Mouse (Mus musculus): ENCODE results near the gene A830018L16Rik. TPM values are rescaled to one million over a fixed set of nuclear protein-coding genes. Genes with fewer than 3 reads are reported as not detected.

The A830018L16Rik gene
- polyA plus RNA-seq, 1 experiment: 0.14 TPM

- no peak for TF ChIP-seq CTCF (IDR thresholded peaks at IDR 0.05; ENCODE audit: extremely low read depth, insufficient read depth, insufficient read length, insufficient replicate concordance)
- no peak for TF ChIP-seq POLR2A (IDR thresholded peaks at IDR 0.05; ENCODE audit: low read depth, low read length)
- no peaks in the 10 kb centered on the region for H3K4me1 ChIP-seq (ENCODE audit: control insufficient read depth, insufficient read depth, insufficient read length)
- WGBS: 67% methylated on average over 2 of the region's 2 CpGs
- DNase-seq (ENCODE audit: low read depth in 1 of 2, low spot score in 2 of 2): no peak
- H3K27ac ChIP-seq (ENCODE audit: insufficient read depth, low read length): no peak overlapping the region
- H3K4me3 ChIP-seq (ENCODE audit: extremely low read depth, insufficient read depth, insufficient read length): no peak overlapping the region
- H3K36me3 ChIP-seq (ENCODE audit: control insufficient read depth, insufficient read depth, low read length): no peaks in the 10 kb centered on the region
- no peaks in the 10 kb centered on the region for H3K27me3 ChIP-seq (ENCODE audit: control insufficient read depth, insufficient read depth, low read length)
These were observed 336.7 kb downstream of the A830018L16Rik start for GRCm38 (mm10) chr1:11750607-11751006.

GRCm38 (mm10) chr1:11751996-11752395 lies 338.1 kb downstream of the A830018L16Rik start:
- H3K4me1 ChIP-seq (ENCODE audit: control insufficient read depth, insufficient read depth, insufficient read length): no peaks in the 10 kb centered on the region
- no peaks in the 10 kb centered on the region for H3K36me3 ChIP-seq (ENCODE audit: control insufficient read depth, insufficient read depth, low read length)
- no peak overlapping the region for H3K4me3 ChIP-seq (ENCODE audit: extremely low read depth, insufficient read depth, insufficient read length)
- TF ChIP-seq CTCF (IDR thresholded peaks at IDR 0.05; ENCODE audit: extremely low read depth, insufficient read depth, insufficient read length, insufficient replicate concordance) (no peak), POLR2A (IDR thresholded peaks at IDR 0.05; ENCODE audit: low read depth, low read length) (no peak)
- H3K27me3 ChIP-seq (ENCODE audit: control insufficient read depth, insufficient read depth, low read length): no peaks in the 10 kb centered on the region
- no peak for DNase-seq (ENCODE audit: low read depth in 1 of 2, low spot score in 2 of 2)
- H3K27ac ChIP-seq (ENCODE audit: insufficient read depth, low read length): no peak overlapping the region

GRCm38 (mm10) chr1:11788264-11788663 lies 374.4 kb downstream of the A830018L16Rik start:
- Histone ChIP-seq H3K4me3 (ENCODE audit: extremely low read depth, insufficient read depth, insufficient read length) (no peak overlapping the region), H3K4me1 (ENCODE audit: control insufficient read depth, insufficient read depth, insufficient read length) (no peaks in the 10 kb centered on the region), H3K27ac (ENCODE audit: insufficient read depth, low read length) (no peak overlapping the region), H3K36me3 (ENCODE audit: control insufficient read depth, insufficient read depth, low read length) (no peaks in the 10 kb centered on the region), H3K27me3 (ENCODE audit: control insufficient read depth, insufficient read depth, low read length) (no peaks in the 10 kb centered on the region)
- TF ChIP-seq CTCF (IDR thresholded peaks at IDR 0.05; ENCODE audit: extremely low read depth, insufficient read depth, insufficient read length, insufficient replicate concordance): no peak
- no peak for TF ChIP-seq POLR2A (IDR thresholded peaks at IDR 0.05; ENCODE audit: low read depth, low read length)
- 74% methylated on average over 1 of the region's 1 CpGs for WGBS
- DNase-seq (ENCODE audit: low read depth in 1 of 2, low spot score in 2 of 2): no peak

- no peaks in the 10 kb centered on the region for H3K4me1 ChIP-seq (ENCODE audit: control insufficient read depth, insufficient read depth, insufficient read length)
- H3K4me3 ChIP-seq (ENCODE audit: extremely low read depth, insufficient read depth, insufficient read length): no peak overlapping the region
- TF ChIP-seq POLR2A (IDR thresholded peaks at IDR 0.05; ENCODE audit: low read depth, low read length): no peak
- no peak for TF ChIP-seq CTCF (IDR thresholded peaks at IDR 0.05; ENCODE audit: extremely low read depth, insufficient read depth, insufficient read length, insufficient replicate concordance)
- WGBS: 78% methylated on average over 2 of the region's 2 CpGs
- no peaks in the 10 kb centered on the region for H3K27me3 ChIP-seq (ENCODE audit: control insufficient read depth, insufficient read depth, low read length)
- H3K27ac ChIP-seq (ENCODE audit: insufficient read depth, low read length): no peak overlapping the region
- no peak for DNase-seq (ENCODE audit: low read depth in 1 of 2, low spot score in 2 of 2)
- H3K36me3 ChIP-seq (ENCODE audit: control insufficient read depth, insufficient read depth, low read length): no peaks in the 10 kb centered on the region
These were observed 378.9 kb downstream of the A830018L16Rik start for GRCm38 (mm10) chr1:11792820-11793219.

GRCm38 (mm10) chr1:11795666-11796065 lies 381.8 kb downstream of the A830018L16Rik start:
- Histone ChIP-seq H3K4me1 (ENCODE audit: control insufficient read depth, insufficient read depth, insufficient read length) (no peaks in the 10 kb centered on the region), H3K36me3 (ENCODE audit: control insufficient read depth, insufficient read depth, low read length) (no peaks in the 10 kb centered on the region), H3K4me3 (ENCODE audit: extremely low read depth, insufficient read depth, insufficient read length) (no peak overlapping the region), H3K27ac (ENCODE audit: insufficient read depth, low read length) (no peak overlapping the region), H3K27me3 (ENCODE audit: control insufficient read depth, insufficient read depth, low read length) (no peaks in the 10 kb centered on the region)
- no peak for TF ChIP-seq POLR2A (IDR thresholded peaks at IDR 0.05; ENCODE audit: low read depth, low read length)
- 70% methylated on average over 2 of the region's 2 CpGs for WGBS
- DNase-seq (ENCODE audit: low read depth in 1 of 2, low spot score in 2 of 2): no peak

- Histone ChIP-seq H3K27me3 (ENCODE audit: control insufficient read depth, insufficient read depth, low read length) (no peaks in the 10 kb centered on the region), H3K27ac (ENCODE audit: insufficient read depth, low read length) (no peak overlapping the region), H3K36me3 (ENCODE audit: control insufficient read depth, insufficient read depth, low read length) (no peaks in the 10 kb centered on the region), H3K4me3 (ENCODE audit: extremely low read depth, insufficient read depth, insufficient read length) (no peak overlapping the region), H3K4me1 (ENCODE audit: control insufficient read depth, insufficient read depth, insufficient read length) (no peaks in the 10 kb centered on the region)
- TF ChIP-seq CTCF (IDR thresholded peaks at IDR 0.05; ENCODE audit: extremely low read depth, insufficient read depth, insufficient read length, insufficient replicate concordance) (no peak), POLR2A (IDR thresholded peaks at IDR 0.05; ENCODE audit: low read depth, low read length) (no peak)
- DNase-seq (ENCODE audit: low read depth in 1 of 2, low spot score in 2 of 2): no peak
- WGBS: 80% methylated on average over 4 of the region's 4 CpGs
These were observed 458.9 kb downstream of the A830018L16Rik start for GRCm38 (mm10) chr1:11872847-11873246.

GRCm38 (mm10) chr1:11873573-11873972 lies 459.7 kb downstream of the A830018L16Rik start:
- Histone ChIP-seq H3K4me3 (ENCODE audit: extremely low read depth, insufficient read depth, insufficient read length) (no peak overlapping the region), H3K4me1 (ENCODE audit: control insufficient read depth, insufficient read depth, insufficient read length) (no peaks in the 10 kb centered on the region), H3K27ac (ENCODE audit: insufficient read depth, low read length) (no peak overlapping the region), H3K27me3 (ENCODE audit: control insufficient read depth, insufficient read depth, low read length) (no peaks in the 10 kb centered on the region), H3K36me3 (ENCODE audit: control insufficient read depth, insufficient read depth, low read length) (no peaks in the 10 kb centered on the region)
- DNase-seq (ENCODE audit: low read depth in 1 of 2, low spot score in 2 of 2): no peak
- WGBS: 67% methylated on average over 1 of the region's 1 CpGs
- no peak for TF ChIP-seq CTCF (IDR thresholded peaks at IDR 0.05; ENCODE audit: extremely low read depth, insufficient read depth, insufficient read length, insufficient replicate concordance)
- no peak for TF ChIP-seq POLR2A (IDR thresholded peaks at IDR 0.05; ENCODE audit: low read depth, low read length)

Measured in spleen, adult 2 months (tissue).